Mouse (Mus musculus) urinary bladder, adult 18-20 months (tissue): Measurements from ENCODE around the gene Adprhl2.

Source experiments
- DNase-seq, 2 experiments: peaks; one replicate each; pipeline ENCODE4 v3.0.0; 2022; ENCODE audit warnings: low spot score in 2 of 2, mixed read lengths in 2 of 2

Gene Adprhl2

DNA sequence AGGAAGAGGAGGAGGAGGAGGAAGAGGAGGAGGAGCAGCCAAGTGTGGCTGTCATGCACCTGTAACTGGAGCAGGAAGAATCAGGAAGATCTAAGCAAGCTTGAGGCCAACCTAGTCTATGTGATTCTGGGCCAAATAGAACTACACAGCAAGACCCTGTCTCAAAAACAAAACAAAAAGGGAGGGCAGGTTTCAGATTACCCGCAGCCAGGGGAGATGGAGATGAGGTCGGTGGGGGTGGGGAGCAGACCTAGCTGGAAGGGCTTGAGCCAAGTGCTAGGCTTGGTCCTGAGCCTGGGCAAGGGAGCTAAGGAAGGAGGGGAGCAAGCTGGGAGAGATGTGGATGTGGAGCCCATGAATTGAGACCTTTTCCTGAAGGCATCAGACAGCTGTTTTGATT is 14.7 kb downstream of the Adprhl2 start:
- DNase-seq: no peak

- no peak for DNase-seq
Measured at GRCm38 (mm10) chr4:126306058-126306457, 15.4 kb downstream of the Adprhl2 start.

DNA sequence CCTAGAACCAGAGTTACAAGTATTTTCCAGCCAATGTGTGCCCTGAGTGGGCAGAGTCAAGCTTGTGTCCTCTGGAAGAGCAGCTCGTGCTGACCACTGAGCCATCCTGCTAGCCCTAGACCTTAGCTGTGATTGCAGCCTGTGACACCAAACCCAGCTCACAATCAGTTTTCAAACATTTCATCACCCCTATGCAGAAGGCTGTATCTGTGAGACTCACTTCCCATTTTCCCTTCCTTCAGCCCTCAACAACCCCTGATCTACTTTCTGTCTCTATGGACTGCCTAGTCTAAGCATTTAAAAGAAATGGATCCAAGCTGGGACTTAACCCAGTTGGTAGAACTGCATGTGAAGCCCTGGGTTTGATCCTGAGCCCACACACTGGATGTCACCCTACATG is 16.1 kb downstream of the Adprhl2 start:
- no peak for DNase-seq

GRCm38 (mm10) chr4:126303877-126304276 is 17.6 kb downstream of the Adprhl2 start:
- no peak for DNase-seq

GRCm38 (mm10) chr4:126301584-126302309 is 19.8 kb downstream of the Adprhl2 start:
- DNase-seq: no peak

- no peak for DNase-seq
Measured at GRCm38 (mm10) chr4:126300916-126301583, 20.5 kb downstream of the Adprhl2 start.

GRCm38 (mm10) chr4:126296617-126297101 is 24.8 kb downstream of the Adprhl2 start:
- peak; percentile 52 to 61 for DNase-seq

DNA sequence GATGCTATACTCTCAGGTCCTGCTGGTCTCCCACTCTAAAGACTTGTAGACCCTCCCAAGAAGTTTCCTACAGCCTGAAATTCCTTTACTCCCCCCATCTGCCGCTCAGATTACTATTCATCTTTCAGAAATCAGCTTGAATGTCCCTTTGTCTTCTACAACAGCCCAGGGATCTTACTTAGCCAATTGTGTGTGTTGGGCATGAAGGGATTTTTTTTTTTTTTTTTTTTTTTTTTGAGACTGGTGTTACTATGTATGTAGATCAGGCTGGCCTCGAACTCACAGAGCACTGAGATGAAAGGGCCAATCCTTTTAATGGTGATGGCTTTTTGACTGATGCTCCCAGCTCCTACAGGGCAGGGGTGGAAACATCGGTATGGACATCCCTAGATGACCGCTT is 25.6 kb downstream of the Adprhl2 start:
- no peak for DNase-seq

DNA sequence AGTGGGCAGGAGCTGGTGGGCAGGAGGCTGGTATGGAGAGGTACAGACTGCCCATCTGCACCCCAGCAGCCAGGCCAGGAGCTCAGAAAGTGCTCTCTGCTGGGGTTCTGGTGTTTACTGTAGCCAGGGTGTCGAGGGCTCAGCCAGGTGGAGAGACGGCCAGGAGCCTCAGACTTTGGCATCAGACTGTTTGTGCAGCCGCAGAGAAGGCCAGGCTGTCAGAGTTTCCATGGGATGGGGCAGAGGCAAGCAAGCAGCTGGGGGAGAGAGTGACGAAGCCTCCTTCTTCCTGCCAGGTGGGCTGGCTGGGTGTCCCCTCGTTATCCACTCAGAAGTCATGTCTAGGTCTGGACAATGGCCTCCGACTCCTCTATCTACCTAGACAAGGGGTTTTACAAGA is 26.4 kb downstream of the Adprhl2 start:
- DNase-seq: no peak

GRCm38 (mm10) chr4:126291196-126291595 is 30.3 kb downstream of the Adprhl2 start:
- DNase-seq: no peak

DNA sequence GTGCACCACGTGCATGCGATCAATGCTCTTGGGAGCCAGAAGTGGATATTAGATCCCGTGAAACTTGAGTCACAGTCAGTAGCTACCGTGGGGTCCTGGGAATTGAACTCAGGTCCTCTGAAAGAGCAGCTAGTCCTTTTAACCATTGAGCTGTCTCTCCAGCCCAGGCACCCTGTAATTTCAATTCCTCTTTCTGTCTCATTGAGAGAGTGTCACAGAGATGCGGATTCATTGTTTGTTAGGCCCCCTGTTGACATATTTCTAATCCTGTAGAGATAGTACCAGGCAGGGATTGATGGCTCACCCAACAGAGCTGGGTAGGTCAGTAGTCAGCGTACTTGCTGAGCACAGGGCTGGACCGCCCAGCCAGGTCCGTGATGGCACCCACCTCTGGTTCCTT is 31.2 kb downstream of the Adprhl2 start:
- no peak for DNase-seq

GRCm38 (mm10) chr4:126288085-126288666 is 33.3 kb downstream of the Adprhl2 start:
- DNase-seq: no peak

DNA sequence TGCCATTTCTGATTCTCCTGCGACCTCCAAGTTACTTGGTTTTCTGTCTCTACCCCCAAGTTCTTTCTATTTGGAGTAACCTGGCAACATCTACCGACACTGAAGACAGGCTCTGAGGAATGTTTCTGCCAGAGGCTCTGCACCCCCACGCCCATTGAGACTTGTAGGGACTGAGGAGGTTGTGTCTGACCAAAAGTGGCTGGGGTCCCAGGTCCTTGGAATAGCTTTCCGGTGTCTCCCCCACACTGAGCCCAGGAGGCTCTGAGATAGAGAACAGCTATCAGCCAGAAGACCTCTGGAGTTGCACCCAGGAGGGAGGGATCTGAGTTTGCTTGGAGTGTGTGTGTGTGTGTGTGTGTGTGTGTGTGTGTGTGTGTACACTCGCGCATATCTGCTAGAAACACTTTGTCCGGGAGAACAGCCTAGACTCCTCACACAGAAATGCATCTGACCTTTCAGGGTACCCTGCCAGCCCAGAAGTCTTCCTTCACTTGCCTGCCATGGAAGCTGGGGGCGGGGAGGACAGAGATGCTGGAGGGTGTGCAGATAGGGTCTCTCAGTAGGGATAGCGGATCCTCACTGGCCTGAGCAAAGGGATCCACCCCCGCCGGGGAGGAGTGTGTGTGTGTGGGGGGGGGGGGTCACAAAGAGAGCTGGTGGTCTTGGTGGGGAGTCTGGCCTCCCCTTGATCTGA is 34.1 kb downstream of the Adprhl2 start:
- no peak for DNase-seq

GRCm38 (mm10) chr4:126286492-126286891 is 35.0 kb downstream of the Adprhl2 start, which contains the start of gene Col8a2:
TSS of gene Col8a2 (plus strand) at chr4:126286793.
- DNase-seq: no peak

DNA sequence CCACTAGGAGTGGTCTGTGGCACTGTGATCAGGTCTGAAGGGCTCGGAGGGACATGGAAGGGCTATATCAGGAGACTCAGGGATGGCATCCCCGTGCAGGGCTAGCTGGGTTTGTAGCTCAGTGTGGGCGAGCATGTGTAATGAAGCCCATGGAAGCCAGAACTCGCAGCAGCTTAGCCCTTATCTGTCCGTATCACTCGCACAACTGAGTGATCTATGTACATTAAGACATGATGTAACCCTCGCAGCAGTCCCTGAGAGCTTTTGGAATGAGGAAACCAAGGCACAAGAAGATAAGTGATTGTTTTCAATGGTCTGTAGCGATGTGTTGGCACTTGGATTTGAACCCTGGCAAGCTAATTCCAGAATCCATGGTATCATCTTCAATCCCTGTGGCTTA is 37.9 kb downstream of the Adprhl2 start:
- no peak for DNase-seq

DNA sequence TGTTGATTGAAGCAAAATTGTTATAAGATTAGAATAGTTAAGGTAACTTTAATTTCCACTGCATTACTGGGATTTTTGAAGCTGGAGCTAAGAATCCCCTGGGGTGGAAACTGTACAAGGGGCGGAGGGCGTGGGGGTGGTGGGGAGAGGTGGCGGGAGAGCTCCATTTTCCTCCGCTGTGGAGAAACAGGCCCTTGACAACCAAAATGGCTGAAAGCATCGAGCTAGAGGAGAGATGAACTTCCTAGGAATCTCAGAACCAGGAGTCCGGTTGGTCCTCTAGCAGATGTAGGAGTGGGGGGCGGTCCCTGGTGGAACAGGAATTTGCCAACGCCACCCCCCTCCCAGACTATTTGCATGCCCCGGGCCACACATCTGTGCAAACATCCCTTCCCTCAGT is 39.8 kb downstream of the Adprhl2 start:
- DNase-seq: no peak

- DNase-seq: no peak
Measured at GRCm38 (mm10) chr4:126278961-126279360, 42.5 kb downstream of the Adprhl2 start.

DNA sequence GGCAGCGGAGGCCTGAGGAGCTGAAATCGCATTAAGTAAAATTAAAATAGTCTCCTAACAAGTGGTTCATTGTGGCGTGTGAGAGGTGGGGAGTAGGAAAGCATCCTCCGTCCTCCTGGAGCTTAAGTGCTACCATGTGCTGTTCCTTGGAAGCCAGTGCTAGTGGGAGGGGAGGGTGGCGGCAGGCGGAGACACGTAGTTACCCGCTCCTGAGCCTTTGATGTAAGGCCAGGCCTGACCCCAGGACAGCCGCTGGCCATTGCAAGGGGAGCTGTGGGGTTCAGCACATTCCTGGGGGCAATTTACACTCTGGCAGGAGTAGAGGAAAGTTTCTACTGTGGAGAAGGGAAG is 43.0 kb downstream of the Adprhl2 start:
- DNase-seq: no peak

- peak in 1 of 2 experiments; percentile 39 for DNase-seq
Measured at GRCm38 (mm10) chr4:126277906-126278564, 43.5 kb downstream of the Adprhl2 start.

- DNase-seq: no peak
Measured at GRCm38 (mm10) chr4:126275681-126276131, 45.8 kb downstream of the Adprhl2 start.

- no peak for DNase-seq
Measured at GRCm38 (mm10) chr4:126275081-126275480, 46.4 kb downstream of the Adprhl2 start.

DNA sequence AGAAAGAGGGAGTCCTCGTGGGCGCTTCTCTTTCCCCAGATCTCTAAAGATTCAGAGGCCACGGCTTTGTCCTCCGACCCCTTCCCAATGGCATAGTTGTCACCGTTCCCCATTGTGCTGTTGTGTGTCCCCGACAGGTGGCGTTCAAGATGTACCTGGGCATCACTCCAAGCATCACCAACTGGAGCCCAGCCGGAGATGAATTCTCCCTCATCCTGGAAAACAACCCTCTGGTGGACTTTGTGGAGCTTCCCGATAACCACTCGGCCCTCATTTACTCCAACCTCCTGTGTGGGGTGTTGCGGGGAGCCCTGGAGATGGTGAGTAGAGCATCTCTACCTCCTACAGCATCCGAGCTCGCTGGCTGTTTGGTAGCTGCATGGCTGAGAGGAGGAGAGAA is 47.8 kb downstream of the Adprhl2 start:
- DNase-seq: no peak
